Mouse (Mus musculus) liver, adult (tissue): ENCODE measurements around the gene Ddrgk1.
A peak's percentile ranks its signal among the peaks of the same experiment; 100 is the strongest.

Source experiments
- GATA4 ChIP-seq: IDR thresholded peaks from 2 replicates; pipeline ENCODE4 v1.6.1; 2014; ENCODE audit warnings: mild to moderate bottlenecking, low read length; ENCODE audit not compliant: insufficient replicate concordance

The Ddrgk1 gene

DNA sequence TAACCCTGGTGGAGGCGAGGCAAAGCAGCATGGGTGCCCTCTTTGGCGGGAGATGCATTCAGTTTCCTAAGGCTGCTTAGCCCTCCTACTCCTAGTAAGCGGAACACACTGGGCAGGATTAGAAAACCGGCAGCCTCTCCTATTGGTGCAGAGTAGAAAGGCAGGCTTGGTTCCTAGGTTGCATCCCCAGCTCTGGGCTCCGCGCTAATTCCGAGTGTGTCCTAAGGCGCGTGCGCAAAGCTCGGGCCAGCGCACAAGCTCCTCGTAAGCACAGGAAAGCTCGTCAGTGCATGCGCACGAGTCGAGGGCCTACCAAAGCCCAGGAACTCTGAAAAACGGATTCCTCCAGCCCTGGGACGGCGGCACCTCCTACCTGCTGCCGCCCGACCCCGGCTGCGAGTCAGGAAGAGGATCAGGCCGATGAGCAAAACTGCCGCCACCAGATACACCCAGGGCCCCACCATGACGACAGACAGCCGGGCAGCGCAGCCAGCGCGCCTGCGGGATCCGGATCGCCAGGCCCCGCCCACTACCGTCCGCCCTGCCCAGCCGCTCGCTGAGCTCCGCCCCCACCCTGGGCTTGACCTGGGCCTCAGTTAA lies at the start of gene Ddrgk1:
Gene Ddrgk1, minus strand, starts transcription at position 558 of the 600 bp plus-strand sequence.
- TF ChIP-seq GATA4: no peak

DNA sequence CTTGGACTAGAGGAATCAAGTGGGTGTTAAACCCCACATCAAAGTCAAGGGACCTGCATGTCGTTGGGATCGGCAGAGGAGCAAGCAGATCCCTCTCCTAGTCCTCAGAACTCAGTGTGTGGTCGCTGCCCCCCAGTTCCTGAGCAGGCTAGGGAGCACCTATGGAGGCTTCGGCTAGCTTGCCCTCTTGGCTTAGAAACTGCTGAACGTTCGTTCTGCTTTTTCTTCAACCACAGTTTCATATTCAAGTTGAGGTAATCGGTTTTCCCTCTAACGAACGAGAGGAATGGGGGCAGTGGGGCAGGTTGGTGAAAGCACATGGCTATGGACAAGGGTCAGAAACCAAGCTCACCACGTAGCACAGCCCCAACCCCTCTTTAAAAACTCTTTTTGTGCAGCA lies 42.6 kb upstream of the Ddrgk1 start:
- TF ChIP-seq GATA4: no peak

DNA sequence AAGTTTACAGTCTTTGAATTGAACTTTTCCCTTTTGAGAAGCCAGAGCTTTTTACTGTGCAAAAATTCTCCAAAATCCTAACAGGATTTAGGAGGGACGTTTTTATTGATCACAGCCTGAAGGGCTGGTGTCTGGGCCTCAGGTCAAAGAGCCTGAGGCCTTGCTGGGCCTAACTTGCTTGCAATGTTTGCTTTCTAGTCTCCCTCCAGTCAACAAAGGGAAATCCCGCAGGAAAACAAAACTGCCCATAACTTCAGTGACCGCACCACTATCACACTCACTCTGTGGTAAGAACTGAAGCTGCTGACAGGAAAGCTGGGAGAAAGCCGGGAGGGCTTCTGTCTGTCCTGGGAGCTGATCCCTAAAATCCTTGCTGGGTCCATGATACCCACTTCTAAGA lies 42.1 kb upstream of the Ddrgk1 start:
- no peak for TF ChIP-seq GATA4

DNA sequence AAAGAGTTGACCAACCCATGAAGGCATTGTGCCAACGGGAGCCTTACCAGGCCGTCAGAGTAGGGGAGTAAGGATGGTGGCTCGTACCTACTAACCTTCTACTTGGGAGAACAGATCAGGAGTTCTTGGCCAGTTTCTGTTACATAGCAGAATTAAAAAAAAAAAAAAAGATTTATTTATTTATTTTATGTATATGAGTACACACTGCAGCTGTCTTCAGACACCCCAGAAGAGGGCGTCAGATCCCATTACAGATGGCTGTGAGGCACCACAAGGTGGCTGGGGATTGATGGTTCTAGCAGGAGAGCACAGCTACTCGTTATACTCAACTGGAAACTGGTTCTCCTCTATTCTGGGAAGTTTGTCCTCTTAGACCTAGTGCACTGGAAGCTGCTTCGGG lies 40.7 kb upstream of the Ddrgk1 start:
- TF ChIP-seq GATA4: no peak

DNA sequence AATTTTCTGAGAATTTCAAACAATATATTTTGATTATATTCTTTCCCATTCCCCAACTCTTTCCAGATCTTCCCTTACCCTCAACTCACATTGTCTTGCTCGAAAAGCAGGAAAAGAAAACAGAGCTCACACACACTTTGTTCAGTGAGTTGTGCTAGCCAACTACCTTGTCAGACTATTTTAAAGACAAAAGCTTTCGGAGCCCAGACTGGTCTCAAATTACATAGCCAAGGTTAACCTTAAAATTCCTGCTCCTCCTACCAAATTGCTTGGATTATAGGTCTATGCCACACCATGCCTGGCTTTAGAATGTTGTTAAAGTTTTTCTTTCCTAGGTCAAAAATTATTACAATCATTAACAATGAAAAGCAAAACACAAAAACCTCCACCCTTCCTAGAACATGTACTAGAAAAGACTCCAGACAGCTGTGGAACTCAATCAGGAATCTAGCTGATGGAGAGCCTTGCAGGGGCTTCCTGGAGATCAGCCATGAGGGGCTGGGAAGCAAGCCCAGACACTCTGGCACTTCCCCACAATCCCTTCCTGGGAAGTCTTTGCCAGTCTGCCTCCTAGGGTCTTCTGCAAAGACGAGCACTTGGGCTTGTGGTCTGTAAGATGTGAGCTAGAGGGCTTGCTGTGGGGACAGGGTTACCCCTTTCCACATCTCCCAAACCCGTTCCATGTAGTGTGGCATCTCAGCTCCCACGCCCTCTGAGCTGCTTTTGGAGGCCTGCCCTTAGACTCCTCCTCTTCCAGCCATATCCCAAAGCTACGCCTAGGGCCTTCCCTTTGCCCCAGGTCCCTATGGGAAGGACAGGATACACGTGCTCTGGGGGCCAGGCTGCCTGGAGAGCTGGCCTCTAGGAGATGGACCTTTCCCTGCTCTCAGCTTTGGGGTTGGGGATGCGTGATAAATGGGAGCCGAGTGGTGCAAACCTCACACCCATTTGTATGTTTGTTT lies 39.9 kb upstream of the Ddrgk1 start:
- no peak for TF ChIP-seq GATA4

DNA sequence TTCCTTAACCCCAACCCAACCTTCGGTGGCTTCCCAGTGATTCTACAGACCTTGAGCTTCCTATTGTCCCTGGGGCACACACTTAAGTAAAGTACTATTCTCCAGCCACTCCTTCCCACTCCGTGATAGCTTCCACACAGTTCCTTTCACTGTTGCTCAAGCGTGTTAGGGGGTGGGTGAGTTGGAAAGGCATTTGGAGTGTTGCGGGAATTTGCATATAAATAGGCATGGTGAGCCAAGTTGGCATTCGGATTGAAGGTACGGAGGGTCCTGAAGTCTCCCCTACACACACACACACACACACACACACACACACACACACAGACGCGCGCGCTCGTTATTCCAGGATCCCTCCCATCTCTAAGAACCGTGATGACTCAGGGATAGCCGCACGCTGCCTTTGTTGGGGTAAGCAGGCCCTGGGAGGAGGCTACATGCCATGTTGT lies 33.4 kb upstream of the Ddrgk1 start:
- TF ChIP-seq GATA4: no peak

DNA sequence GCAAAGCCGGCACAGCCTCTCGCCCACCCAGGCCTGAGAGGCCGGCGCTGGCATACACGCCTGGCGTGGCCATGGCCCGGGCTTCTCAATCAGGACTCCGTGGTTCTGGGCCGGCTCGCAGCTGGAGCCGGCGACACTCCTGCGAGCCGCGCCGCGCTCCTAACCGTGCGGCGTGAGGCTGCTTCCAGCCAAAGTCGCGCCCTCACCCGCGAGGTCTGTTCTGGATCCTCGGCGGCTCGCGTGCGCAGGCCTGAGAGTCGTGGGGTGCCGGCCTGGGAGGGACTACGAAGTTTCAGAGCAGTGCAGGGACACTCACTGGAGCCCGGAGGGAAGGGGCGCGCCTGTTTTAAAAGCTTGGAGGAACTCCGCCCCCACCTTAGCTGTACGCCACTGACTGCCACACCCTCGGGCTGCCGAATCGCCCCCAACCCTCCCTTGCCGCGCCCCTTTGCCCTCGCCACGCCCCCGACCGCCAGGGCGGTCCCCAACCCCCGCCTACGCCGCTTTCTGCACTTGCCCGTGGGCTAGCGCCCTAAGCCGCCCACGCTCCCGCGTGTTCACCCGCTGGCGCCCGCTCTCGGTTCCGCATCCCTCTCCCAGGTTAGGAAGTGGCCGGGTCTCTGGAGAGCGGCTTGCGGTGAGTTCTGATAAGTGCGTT lies 32.8 kb upstream of the Ddrgk1 start, which contains the start of gene Slc4a11:
Gene Slc4a11, minus strand, starts transcription at position 367 of the 658 bp plus-strand sequence.
- no peak for TF ChIP-seq GATA4

DNA sequence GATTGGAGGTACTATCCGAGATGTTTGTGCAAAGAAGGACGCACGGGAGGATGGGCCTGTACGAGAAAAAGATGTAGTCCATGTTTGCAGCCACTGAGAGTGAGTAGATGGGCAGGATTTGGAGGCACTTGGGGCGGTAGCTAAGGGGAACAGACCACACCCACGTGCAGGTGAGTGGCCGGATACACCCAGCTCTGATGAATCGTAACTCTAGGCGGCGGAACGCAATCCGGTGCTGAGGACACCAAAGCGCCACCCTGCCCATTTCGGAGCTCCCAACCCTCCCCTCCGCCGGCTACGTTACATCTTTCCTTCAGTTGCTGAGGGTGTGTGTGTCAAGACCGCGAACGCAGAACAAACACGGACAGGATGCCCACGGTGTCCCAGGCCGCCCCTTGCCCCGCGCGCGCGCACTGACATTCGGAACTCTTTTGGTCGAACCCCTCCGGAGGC lies 32.3 kb upstream of the Ddrgk1 start:
- TF ChIP-seq GATA4: no peak

DNA sequence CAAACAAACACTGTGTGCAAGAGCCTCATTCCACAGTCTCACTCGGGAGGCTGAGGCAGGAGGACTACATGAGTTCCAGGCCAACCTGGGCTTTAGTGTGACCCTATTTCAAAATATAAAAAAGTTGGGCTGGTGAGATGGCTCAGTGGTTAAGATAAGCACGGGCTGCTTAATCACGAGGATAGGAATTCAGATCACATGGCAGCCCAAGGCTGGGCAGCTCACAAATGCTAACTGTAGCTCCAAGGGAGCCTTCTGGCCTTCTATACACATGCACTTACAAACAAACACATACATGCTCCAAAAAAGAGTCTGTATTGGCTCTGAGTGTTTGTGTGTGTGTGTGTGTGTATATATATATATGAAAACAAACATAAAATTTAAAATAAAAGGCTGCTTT lies 29.1 kb upstream of the Ddrgk1 start:
- no peak for TF ChIP-seq GATA4

DNA sequence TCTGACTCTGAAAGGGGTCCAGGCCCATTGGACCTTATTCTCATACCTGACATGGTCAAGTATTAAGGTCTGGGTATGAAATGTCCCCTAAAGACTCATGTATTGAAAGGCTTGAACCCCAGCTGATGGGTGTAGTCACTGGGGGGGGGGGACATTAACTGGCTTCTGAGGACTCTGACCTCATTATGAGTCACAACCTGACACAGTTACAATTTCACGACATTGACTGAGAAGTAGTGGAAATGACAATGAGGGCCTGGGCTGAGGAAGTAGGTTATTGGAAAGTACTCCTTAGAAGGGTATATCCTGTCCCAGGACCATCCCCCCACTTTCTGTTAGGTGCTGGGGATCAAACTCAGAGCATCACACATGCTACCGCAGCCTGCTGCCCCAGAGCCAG lies 24.6 kb upstream of the Ddrgk1 start:
- TF ChIP-seq GATA4: no peak

DNA sequence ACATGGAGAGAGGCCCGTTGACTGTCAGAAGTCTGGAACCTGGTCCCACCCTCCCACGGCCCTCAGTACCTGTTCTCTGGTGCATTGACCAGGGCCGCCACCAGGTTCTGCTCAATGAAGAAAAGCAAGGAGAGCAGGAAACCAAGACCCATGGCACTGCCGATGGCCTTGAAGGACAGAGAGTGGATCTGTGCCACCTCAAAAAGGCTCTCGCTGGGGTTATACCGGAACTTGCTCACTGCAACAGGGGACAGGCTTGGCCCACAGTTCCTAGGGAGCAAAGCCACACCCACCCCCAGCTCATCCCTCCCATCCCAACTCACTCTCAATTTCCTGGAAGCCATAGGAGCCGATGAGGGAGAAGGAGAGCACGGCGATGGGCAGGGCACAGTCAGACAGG lies 21.0 kb upstream of the Ddrgk1 start:
- no peak for TF ChIP-seq GATA4

DNA sequence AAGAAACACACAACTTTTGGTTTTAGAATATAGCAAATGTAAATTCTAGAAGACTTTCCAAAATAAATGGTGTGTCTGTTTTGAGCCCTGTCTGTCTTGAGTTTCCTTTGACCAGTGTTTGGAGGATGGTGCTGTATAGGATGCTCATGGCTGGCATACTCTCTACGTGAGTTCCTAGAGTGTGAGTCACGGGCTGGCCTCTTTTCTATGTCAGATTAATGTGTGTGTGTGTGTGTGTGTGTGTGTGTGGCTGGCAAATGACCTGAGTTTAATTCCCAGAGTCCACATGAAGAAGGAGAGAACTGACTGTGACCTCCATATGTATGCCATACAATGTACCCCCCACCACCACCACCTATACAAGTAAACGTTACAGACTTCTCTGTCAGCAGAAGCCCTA lies 17.1 kb upstream of the Ddrgk1 start:
- TF ChIP-seq GATA4: no peak

DNA sequence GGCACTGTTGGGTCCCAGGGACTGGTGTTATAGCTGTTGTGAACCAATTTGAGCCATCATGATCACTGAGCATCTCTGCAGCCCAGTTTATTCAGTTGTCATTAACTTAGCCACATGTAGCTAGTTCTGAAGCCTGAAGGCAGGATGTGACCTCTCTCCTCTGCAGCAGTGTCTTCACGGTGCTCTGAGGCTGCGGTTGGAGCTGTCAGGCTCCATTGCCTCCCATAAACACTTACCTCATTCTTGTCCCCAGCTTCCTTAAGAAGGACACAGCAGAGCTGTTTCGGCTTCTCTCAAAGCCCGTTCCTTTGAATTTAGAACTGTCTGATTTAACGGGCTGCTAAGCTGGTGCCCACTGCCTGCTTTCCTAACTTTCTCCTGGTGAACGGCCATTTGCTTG lies 15.4 kb upstream of the Ddrgk1 start:
- no peak for TF ChIP-seq GATA4

DNA sequence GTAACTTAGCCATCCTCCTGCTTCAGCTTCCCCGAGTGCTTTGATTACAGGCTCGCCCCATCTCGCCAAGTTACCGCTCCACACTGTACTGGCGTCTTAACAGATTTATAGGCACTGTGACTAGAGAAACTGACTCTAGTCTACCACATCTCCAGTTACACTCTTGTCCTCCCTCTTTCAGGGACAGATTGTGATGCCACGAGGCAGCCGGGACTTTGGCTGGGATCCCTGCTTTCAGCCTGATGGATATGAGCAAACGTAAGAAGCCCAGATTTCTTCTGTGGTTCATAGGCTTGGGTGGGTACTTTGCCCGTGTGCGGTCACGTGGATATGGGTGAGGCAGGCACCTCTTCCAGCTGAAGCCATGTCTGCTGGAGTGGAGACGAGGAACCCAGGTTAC lies 14.7 kb upstream of the Ddrgk1 start:
- no peak for TF ChIP-seq GATA4

DNA sequence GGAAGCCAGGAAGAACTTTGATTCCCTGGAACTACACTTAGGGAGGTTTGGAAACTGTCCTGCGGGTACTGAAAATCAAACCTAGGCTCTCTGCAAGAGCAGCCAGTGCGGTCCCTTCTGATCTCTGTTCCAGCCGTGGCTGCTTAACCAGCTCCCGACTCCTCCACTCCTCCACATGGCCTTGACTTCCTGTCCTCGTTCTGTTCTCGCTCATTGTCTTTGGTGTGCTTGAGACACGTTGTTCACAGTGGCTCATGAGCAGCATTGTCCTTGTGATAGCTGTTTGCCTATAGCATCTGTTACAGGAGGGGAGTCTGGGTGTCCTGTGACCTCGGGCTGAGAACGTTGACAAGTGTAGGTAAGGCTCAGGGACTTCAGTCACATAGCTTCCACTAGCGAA lies 12.8 kb upstream of the Ddrgk1 start:
- TF ChIP-seq GATA4: no peak

DNA sequence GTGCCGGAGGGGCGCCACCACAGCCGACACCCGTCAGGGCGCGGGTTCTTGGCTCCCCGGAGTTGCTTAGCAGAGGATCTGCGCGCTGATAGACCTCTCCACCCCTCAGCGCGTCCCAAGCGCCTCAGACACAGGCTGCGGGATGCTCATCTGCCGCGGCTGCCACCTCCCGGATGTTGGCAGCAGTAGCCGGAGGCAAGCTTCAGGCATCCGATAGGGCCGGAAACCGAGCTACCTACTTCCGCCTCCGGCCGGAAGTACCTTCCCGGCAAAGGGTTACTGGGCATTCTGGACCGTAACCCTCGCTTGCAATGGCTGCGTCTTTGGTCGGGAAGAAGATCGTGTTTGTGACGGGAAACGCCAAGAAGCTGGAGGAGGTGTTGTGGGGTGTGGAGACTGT lies 3.1 kb upstream of the Ddrgk1 start, which contains the start of gene Itpa:
Gene Itpa, plus strand, starts transcription at position 52 of the 400 bp plus-strand sequence.
- peak; percentile 38; the same call in 1 of the 2 replicates for TF ChIP-seq GATA4
